Mouse (Mus musculus) 3134 (cell line): Measurements from ENCODE around the gene Sfxn1.

Experiments used
- DNase-seq: peaks from one replicate; pipeline ENCODE4 v3.0.0-alpha.2; 2011; ENCODE audit warnings: low spot score; ENCODE audit not compliant: insufficient read length; ENCODE audit errors: extremely low read depth

Sfxn1 gene

GRCm38 (mm10) chr13:54071606-54072331, at the start of gene Sfxn1:
Gene Sfxn1, plus strand, starts transcription at chr13:54071869.
- peak; percentile 85 for DNase-seq

DNA sequence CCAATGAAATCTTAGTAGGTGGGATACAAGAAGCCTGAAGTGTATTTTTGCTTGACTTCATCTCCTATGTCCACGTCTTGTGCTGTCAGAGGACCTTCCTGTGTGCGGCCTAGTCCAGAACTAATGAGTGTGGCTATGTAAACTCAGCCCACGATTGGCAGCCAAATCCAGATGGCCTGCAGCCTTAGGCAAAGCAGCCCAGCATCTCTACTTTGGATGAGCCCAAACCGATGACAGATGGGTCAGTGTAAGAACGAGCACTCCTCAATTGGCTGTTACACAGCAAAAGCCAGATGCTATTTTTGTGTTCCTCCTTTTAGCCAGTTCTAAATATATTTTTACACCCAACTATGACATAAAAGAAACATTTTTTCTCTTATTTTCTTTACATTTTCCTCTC, 48.4 kb upstream of the Sfxn1 start:
- no peak for DNase-seq

DNA sequence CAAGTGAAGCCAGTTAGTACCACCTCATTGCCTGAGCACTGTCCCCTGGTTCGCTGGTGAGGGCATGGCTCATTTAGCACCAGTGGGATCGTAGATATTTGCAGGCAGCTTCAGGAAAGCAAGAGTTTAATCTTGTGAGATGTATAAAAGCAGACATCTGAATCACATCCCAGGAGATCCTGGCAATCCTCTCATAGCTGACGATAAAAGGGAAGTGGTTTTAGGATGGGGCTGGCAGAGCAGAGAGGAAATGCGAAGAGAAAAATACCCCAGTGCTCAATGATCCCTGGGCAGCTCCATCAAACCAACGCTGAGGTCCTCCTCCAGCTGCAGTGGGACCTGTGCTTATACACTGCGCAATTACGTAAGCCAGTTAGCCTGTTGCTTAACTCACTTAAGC, 44.6 kb upstream of the Sfxn1 start:
- no peak for DNase-seq

- DNase-seq, result no peak
Observed at GRCm38 (mm10) chr13:54033653-54034052, 38.0 kb upstream of the Sfxn1 start.

DNA sequence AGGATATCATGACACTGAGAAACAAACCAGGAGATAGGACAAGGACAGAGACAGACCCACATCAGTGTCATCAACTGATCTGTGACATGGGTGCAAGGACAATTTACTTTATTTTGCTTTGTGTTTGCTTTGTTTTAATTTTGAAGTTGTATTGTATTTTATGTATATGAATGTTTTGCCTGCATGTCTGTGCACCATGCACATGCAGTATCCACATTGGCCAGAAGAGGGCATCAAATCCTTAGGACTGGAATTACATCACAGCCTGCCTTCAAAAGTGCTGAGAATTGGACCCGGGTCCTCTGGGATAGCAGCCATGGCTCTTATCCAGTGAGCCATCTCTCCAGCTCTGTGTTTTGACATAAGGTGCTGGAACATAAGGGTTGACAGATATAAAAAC, 36.1 kb upstream of the Sfxn1 start:
- no peak for DNase-seq

GRCm38 (mm10) chr13:54037936-54038335, 33.7 kb upstream of the Sfxn1 start:
- DNase-seq, result peak; percentile 25

DNA sequence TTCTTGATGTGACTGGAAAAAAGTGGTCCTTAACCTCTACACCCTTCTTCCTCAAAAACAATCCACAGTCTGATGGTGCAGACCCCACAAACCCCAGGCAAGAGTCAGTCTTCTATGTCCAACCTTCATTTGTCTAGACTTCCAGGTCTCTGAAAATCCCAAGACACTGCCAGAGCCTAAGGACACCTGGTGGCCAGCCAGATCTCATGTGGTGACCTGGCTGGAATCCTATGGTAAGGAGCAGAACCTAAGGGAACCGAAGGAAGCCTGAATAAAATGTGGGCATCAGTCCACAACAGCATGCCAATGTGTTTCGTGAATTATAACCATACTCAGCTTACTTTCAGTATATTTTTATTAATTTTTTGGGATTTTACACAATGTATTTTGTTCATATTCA, 31.4 kb upstream of the Sfxn1 start:
- DNase-seq, result no peak

GRCm38 (mm10) chr13:54048679-54049352, 22.9 kb upstream of the Sfxn1 start:
- DNase-seq, result no peak

- DNase-seq, result no peak
Observed at GRCm38 (mm10) chr13:54051641-54052040, 20.0 kb upstream of the Sfxn1 start.

GRCm38 (mm10) chr13:54054962-54055361, 16.7 kb upstream of the Sfxn1 start:
- no peak for DNase-seq

GRCm38 (mm10) chr13:54055448-54055861, 16.2 kb upstream of the Sfxn1 start, which contains the start of gene Drd1:
Gene Drd1, minus strand, starts transcription at chr13:54055705.
- DNase-seq, result peak; percentile 11

DNA sequence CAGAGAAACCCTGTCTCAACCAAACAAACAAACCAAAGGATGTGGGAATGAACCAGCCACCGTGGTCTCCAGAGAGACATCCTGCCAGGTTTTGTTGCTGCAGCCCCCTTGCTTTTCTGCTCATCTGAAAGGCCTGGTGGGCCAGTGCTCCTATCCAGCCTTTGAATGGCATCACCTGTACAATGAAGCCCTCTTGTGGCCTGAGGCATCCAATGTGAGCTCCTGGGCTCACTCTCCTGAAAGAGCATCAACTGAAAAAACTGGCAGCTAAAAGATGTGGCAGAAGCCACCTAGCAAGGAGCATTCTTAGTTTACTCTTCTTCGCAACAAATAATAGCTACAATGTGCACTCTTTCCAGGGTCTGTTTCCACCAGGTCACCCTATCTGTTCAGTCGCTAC, 9.6 kb upstream of the Sfxn1 start:
- no peak for DNase-seq

- no peak for DNase-seq
Observed at GRCm38 (mm10) chr13:54063292-54063691, 8.4 kb upstream of the Sfxn1 start.

- DNase-seq, result no peak
Observed at GRCm38 (mm10) chr13:54066081-54066746, 5.5 kb upstream of the Sfxn1 start.

- no peak for DNase-seq
Observed at GRCm38 (mm10) chr13:54067617-54068166, 4.0 kb upstream of the Sfxn1 start.

GRCm38 (mm10) chr13:54071011-54071410, 658 bp upstream of the Sfxn1 start:
- no peak for DNase-seq

GRCm38 (mm10) chr13:54072526-54073057, 923 bp downstream of the Sfxn1 start:
- DNase-seq, result no peak

DNA sequence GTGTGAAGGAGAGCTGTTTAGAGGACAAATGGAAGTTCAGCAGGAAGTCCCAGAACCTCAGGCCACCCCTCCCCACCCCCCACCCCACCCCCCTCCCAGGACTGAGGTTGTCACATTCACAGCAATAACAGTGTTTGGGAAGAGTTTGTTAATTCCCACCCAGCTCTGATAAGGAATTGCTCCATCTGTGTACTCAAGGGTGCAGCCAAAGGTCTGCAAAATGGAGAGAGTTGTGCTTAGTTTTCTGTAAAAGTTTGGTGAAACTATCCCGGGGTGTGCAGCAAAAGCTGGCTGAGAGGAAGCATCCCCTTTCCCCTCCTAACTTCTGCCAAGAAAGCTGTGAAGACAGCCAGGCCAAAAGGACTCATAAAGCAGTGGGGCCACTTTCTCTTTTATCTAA, 1.4 kb downstream of the Sfxn1 start:
- DNase-seq, result peak; percentile 20

DNA sequence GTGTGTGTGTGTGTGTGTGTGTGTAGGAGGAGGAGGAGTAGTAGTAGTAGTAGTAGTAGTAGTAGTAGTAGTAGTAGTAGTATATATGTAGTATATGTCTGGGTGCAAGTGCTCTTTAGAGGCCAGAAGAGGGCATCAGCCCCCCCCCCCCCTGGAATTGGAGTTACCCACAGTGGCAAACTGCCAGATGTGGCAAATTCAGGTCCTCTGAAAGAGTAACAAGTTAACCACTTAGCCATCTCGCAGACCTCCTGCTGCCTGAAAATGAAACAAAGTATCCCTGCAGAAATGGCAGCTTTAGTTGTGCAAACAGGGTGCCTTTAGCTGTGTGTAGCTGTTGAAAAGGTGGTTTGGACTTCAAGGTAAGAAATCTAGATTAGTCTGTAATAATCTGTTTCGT, 1.8 kb downstream of the Sfxn1 start:
- peak; percentile 33 for DNase-seq

DNA sequence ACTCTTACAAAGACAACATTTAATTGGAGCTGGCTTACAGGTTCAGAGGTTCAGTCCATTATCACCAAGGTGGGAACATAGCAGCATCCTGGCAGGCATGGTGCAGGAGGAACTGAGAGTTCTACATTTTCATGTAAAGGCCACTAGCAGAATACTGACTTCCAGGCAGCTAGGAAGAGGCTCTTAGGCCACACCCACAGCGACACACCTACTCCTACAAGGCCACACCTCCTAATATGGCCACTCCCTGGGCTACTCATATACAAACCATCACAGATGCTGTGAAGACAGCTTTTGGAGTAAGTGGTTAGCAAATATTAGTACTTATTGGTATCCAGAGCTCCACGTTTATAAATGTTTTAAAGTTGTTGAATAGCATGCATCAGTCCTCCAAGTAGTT, 3.7 kb downstream of the Sfxn1 start:
- DNase-seq, result no peak

- no peak for DNase-seq
Observed at GRCm38 (mm10) chr13:54076051-54076450, 4.4 kb downstream of the Sfxn1 start.
